Mouse (Mus musculus) T-cell, adult 2 months (primary cell): ENCODE data around the gene Srrm1.
"Not testable (repeated sequence)": the region's sequence is repeated elsewhere in the genome, so short reads cannot be mapped to it uniquely, and the experiment has no call there.

Source experiments
- DNase-seq: peaks from one replicate; pipeline ENCODE4 v3.0.0; 2022; ENCODE audit warnings: low spot score

Srrm1 gene

DNA sequence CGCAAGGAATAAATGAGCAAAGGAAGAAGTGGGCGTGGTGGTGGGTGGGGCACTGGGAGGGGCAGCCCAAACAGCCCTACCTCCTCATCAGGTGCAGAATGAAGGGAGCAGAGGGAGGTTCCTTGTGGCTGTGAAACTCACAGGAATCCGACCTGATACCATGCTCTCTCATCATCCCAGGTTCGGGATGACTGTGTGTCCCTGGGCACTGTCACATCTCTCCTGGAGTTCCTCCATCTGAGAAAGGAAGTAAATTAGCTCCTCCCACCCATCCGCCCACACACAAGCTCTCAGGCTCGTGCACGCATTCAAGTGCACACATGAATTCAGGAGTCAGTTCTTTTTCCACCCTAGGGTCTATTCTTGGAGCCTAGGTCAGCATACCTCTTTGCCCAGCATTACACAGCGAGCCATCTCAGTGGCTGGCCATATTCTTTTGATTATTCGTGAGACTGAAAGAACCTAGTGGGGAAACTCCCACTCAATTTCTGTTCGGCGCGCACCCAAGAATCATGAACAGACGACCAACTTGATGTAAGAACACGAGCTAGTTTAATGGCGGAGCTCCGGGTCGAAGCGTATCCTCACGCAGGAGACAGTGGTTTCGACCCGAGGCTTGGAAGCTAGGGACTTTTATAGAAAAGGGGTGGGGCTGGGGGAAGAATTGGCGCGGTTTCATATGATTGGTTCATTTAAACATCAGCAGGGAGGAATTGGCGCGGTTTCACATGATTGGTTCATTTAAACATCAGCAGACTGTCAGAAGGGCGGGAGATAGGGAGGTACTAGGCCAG, 52.7 kb downstream of the Srrm1 start:
- no peak for DNase-seq

DNA sequence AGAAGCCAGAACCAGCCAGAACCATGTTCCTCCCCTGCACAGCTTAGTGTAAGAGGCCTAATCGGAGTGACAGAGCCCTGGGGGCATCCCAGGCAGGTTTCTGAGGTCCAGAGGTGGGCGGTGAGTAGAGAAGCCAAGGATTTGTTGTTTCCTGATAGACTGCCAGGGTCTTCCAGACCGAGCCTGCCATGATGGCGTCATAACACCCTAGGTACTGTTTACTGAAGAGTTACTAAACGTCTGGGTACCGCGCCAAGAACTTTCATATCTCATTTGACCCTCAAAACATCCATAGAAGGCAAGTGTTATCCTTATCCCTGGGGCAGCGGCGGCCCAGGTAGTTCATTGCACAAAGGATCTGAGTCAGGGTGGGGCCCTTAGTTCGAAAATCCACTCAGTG, 54.4 kb downstream of the Srrm1 start:
- no peak for DNase-seq

DNA sequence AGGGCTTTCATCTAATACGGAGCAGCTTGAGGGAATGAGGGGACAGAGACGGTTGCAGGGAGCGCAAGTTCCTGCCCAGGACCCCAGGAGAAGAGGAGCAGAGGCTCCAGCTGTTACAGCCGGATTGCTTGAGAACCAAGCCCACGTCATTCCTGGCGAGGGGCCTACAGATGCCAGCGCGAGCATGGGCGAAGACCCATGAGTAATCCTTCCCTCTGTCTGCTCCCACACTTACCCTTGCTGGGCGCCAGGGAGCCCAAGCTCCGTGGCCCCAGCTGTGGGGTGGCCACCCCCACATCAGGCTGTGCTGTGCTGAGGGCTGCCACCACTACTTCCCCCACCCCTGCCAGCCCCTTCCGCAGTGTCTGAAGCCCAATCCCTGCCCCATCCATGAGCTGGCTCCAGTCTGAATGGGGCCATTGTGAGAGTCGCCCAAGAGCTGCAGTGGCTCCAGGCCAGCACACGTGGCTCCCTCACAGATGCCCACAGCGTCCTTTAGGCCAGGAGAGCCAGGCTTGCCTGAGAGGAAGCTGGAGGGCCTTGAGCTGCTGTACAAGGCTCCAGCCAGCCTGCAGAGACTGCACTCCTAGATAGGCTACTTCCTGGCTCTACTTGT, 55.1 kb downstream of the Srrm1 start:
- no peak for DNase-seq

DNA sequence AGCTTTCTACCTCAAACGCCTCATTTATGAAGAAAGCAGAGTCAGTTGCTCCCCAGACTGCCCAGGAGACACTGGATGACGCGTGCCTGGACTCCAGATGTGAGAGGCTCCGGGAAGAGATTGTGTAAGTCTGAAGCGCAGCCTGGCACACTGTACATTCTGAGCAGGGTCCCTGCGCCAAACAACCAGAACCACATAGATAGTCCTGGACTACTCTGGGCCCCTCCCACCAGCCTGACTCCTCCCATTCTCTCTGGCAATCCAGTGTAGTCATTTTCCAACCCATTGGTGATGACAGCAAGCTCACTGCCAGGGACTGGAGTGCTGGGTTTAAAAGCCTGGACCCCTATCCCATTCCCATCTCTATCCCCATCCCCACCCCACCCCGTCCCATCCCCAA, 56.0 kb downstream of the Srrm1 start:
- no peak for DNase-seq

GRCm38 (mm10) chr4:135296565-135296964, 56.6 kb downstream of the Srrm1 start:
- no peak for DNase-seq

GRCm38 (mm10) chr4:135293813-135294212, 59.3 kb downstream of the Srrm1 start:
- no peak for DNase-seq

DNA sequence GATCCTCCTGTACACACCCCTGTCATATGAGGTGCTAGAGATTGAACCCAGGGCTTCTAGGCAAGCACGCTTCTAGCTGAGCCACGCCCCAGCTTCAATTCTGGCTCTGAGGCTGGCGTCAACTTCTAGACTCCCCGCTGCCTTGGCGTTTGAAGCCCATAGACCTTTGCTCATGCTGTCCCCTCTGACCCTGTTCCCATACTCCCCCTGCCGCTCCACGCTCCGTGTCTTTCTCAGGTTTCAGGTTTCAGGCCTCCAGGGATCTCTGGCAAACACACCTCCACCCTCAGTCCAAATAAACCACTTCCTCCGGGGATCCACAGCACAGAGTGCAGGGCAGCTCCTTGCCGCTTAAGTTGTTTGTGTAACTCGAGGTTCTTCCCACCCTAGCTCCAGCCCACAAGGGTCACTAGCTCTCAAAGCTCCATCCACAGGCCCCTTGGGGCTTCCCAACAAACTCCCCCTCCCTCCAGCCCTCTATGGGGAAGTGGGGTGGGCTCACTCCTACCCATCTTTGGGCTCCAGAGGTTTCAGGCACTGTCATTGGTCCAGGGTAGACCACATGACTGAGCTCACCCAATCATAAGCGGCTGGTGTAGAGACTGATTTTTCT, 60.5 kb downstream of the Srrm1 start:
- DNase-seq: peak; percentile 48

DNA sequence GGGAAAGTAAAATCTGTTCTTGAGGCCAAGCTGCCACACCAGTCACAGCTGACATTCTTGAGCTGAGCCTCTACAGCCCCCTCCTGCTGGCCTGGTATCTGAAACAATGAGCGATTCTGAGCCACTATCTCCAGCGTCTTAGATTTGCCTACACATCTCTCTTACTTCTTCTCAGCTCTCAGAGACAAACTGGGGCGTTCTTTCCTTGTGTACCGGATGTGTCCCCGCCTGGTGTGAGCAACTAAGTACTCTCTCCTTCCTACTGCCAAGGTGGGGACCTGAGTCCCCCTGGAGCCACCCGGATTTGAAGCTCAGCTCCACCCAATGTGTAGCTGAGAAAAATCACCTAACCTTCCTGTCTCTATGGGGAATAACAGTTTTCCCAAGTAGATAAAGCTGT, 61.3 kb downstream of the Srrm1 start:
- DNase-seq: no peak

- no peak for DNase-seq
Observed at GRCm38 (mm10) chr4:135291199-135291598, 61.9 kb downstream of the Srrm1 start.

- no peak for DNase-seq
Observed at GRCm38 (mm10) chr4:135287975-135288374, 65.1 kb downstream of the Srrm1 start.

- no peak for DNase-seq
Observed at GRCm38 (mm10) chr4:135286833-135287395, 66.2 kb downstream of the Srrm1 start.

GRCm38 (mm10) chr4:135286033-135286622, 67.0 kb downstream of the Srrm1 start:
- DNase-seq: no peak

- no peak for DNase-seq
Observed at GRCm38 (mm10) chr4:135285436-135285835, 67.7 kb downstream of the Srrm1 start.

DNA sequence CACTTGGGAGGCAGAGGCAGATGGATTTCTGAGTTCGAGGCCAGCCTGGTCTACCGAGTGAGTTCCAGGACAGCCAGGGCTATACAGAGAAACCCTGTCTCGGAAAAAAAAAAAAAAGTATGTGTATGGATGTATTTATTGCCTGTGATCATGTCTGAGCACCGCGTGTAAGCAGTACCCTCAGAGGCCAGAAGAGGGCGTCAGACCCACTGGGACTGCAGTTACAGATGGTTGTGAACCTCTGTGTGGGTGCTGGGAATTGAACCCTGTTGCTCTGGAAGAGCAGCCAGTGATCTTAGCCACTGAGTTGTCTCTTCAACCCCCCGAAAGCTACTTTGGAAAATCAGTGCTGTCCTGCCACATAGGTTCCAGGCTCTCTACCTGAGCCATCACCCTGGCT, 69.2 kb downstream of the Srrm1 start:
- DNase-seq: no peak

DNA sequence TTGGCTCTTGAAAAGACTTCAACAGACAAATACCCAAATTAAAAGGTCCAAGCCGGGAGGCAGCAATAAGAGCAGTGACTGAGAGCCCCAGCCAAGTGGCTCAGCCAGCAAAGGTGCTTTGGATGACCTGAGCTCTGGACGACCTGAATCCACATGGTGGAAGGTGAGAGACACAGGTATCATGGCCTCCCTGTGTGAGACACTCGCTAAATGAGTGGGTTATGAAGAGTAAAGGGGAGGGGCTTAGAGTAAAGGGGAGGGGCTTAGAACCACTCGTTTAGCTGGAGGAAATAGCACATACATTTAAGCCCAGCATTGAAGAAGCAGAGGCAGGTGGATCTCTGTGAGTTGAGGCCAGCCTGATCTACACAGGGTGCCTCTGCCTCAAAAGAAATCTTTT, 69.7 kb downstream of the Srrm1 start:
- no peak for DNase-seq

DNA sequence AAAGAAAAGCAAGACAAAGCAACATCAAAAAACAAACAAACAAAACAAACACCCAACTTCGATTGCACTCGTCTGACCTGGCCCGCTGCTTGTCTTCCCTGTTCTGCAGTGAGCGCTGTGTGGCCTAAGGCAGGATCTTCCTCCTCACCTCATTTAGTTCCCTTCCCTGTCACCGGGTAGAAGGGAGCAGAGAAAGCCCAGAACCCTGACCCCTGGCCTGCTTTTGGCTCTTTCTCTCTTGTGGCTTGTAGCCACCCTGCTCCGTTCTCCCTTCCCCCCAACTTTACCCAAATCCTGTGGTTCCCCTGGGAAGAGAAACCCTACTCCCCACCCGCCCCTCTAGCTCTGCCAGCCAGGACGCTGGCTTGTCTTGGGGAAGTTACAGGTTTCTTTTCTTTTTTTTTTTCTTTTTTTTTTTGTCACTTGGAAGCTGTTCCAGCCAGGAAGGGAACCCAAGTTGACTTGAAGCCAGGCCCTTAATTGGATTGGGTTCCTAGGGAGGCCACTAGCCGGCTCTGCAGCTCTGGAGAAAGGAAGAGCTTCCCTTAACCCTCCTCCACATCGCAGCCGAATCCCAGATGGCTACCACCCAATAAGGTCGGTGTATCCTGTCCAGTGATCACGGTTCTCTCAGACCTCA, 70.3 kb downstream of the Srrm1 start:
- DNase-seq: no peak

GRCm38 (mm10) chr4:135280016-135280415, 73.1 kb downstream of the Srrm1 start:
- not testable (repeated sequence) for DNase-seq

DNA sequence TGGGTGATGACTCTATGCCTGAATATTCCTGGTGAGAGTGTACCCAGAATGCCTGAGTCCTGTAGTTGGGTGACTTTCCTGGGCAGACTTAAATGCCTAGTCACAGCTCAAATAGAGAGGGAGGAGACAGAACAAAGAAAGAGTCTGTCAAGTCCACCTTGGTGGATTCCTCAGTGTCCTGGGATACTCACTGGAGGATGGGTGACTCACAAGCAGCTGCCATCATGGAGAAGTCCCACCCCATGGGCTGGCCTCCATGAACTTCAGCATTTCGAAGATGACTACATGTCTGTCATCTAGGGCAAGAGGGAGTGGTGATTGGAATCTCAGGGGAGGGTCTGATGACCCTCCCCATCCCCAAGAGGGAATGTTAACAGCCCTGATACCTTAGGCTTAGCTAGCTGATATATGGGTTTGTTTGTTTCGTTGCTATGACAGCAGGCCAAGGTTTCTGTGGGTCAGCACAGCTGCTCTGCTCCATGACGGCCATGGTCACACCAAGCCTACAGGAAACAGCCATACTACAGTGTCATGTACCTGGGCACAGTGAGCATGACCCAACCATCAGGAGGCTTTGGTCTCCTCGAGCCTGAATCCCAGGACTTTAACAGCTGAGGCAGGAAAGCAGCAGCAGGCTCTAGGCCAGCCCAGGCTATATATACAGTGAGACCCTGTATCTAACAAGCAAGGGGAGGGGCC, 76.3 kb downstream of the Srrm1 start:
- DNase-seq: no peak

DNA sequence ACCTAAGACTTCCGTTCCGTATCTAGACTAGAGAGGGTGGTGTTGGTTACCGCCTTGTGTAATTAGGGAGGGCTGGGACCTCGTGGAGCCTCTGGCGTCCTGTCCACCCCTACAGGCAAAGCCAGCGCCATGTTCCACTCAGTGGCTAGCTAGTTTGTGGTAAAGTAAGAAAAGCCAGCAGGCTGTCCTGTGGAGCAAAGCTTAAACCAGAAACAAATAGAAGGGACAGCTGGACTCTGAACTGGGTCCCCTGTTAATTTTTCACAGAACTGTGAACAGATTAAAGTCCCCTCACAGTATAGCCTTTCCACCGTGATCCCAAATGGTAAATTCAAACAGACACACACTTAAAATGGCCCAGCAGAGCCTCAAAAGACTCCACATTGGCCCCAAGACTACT, 78.4 kb downstream of the Srrm1 start:
- no peak for DNase-seq

- no peak for DNase-seq
Observed at GRCm38 (mm10) chr4:135273307-135273682, 79.8 kb downstream of the Srrm1 start.

- DNase-seq: peak; percentile 99
Observed at GRCm38 (mm10) chr4:135272640-135273306, 80.3 kb downstream of the Srrm1 start, which contains the start of gene Clic4. Clic4 (minus strand) TSS chr4:135272814.
